Mouse (Mus musculus): ENCODE measurements around the gene Adgrb2.

Adgrb2 gene

GRCm38 (mm10) chr4:129987825-129988504, 3.3 kb downstream of the Adgrb2 start:
- DNase-seq: peak; percentile 55 to 68

GRCm38 (mm10) chr4:129989925-129990324, 5.3 kb downstream of the Adgrb2 start:
- no peak for DNase-seq

- DNase-seq: no peak
These were observed 8.1 kb downstream of the Adgrb2 start for GRCm38 (mm10) chr4:129992720-129993119.

- DNase-seq: no peak
These were observed 8.5 kb downstream of the Adgrb2 start for GRCm38 (mm10) chr4:129993213-129993612.

- DNase-seq: no peak
These were observed 9.4 kb downstream of the Adgrb2 start for GRCm38 (mm10) chr4:129993944-129994695.

GRCm38 (mm10) chr4:129994728-129995127, 10.1 kb downstream of the Adgrb2 start:
- DNase-seq: no peak

- DNase-seq: no peak
These were observed 10.6 kb downstream of the Adgrb2 start for GRCm38 (mm10) chr4:129995255-129995654.

GRCm38 (mm10) chr4:129996015-129996414, 11.3 kb downstream of the Adgrb2 start:
- DNase-seq: no peak

GRCm38 (mm10) chr4:129998124-129998523, 13.5 kb downstream of the Adgrb2 start:
- DNase-seq: no peak

GRCm38 (mm10) chr4:130001710-130002109, 17.0 kb downstream of the Adgrb2 start:
- no peak for DNase-seq

GRCm38 (mm10) chr4:130002157-130002556, 17.5 kb downstream of the Adgrb2 start:
- DNase-seq: peak; percentile 18 to 56

GRCm38 (mm10) chr4:130005593-130005992, 20.9 kb downstream of the Adgrb2 start:
- DNase-seq: peak in 1 of 2 experiments; percentile 19

- DNase-seq: peak in 1 of 2 experiments; percentile 22
These were observed 21.9 kb downstream of the Adgrb2 start for GRCm38 (mm10) chr4:130006533-130006932.

- DNase-seq: no peak
These were observed 24.4 kb downstream of the Adgrb2 start for GRCm38 (mm10) chr4:130009043-130009442.

- no peak for DNase-seq
These were observed 26.1 kb downstream of the Adgrb2 start for GRCm38 (mm10) chr4:130010723-130011122.

GRCm38 (mm10) chr4:130012234-130012633, 27.6 kb downstream of the Adgrb2 start:
- no peak for DNase-seq

GRCm38 (mm10) chr4:130013111-130013510, 28.4 kb downstream of the Adgrb2 start:
- DNase-seq: no peak

GRCm38 (mm10) chr4:130016010-130016409, 31.3 kb downstream of the Adgrb2 start:
- DNase-seq: no peak

- DNase-seq: no peak
These were observed 32.5 kb downstream of the Adgrb2 start for GRCm38 (mm10) chr4:130017036-130017674.

- DNase-seq: no peak
These were observed 38.3 kb downstream of the Adgrb2 start for GRCm38 (mm10) chr4:130022952-130023351.

- DNase-seq: no peak
These were observed 39.0 kb downstream of the Adgrb2 start for GRCm38 (mm10) chr4:130023511-130024231.

GRCm38 (mm10) chr4:130025544-130025943, 40.9 kb downstream of the Adgrb2 start:
- no peak for DNase-seq

- DNase-seq: no peak
These were observed 46.5 kb downstream of the Adgrb2 start for GRCm38 (mm10) chr4:130031146-130031545.
